Mouse (Mus musculus): Measurements from ENCODE around the gene Cul1. TPM values are rescaled to one million over a fixed set of nuclear protein-coding genes. Genes with fewer than 3 reads are reported as not detected.
"Not testable (repeated sequence)": the region's sequence is repeated elsewhere in the genome, so short reads cannot be mapped to it uniquely, and the experiment has no call there.

Gene Cul1
- polyA plus RNA-seq, 1 experiment from 2014 or later: 205 TPM

GRCm38 (mm10) chr6:47432795-47433194 lies 20.4 kb upstream of the Cul1 start:
- not testable (repeated sequence) for H3K4me1 ChIP-seq (ENCODE audit: control insufficient read depth, insufficient read depth, low read length); ATAC-seq (ENCODE audit: low FRiP score); H3K27me3 ChIP-seq (ENCODE audit: control insufficient read depth, insufficient read depth, low read length); H3K9ac ChIP-seq (ENCODE audit: low read length); H3K9me3 ChIP-seq (ENCODE audit: control insufficient read depth, low read length); DNase-seq (ENCODE audit: low spot score, missing footprints); H3K4me3 ChIP-seq (ENCODE audit: low read depth, low read length); H3K4me2 ChIP-seq; H3K27ac ChIP-seq (ENCODE audit: low read depth, low read length); H3K36me3 ChIP-seq (ENCODE audit: control insufficient read depth, insufficient read depth, low read length)
- WGBS: 92% methylated on average over 9 of the region's 12 CpGs

- Histone ChIP-seq H3K27me3 (ENCODE audit: control insufficient read depth, insufficient read depth, low read length) (no peaks in the 10 kb centered on the region), H3K4me2 (no peak overlapping the region), H3K9ac (ENCODE audit: low read length) (no peak overlapping the region), H3K9me3 (ENCODE audit: control insufficient read depth, low read length) (no peaks in the 10 kb centered on the region), H3K27ac (ENCODE audit: low read depth, low read length) (no peak overlapping the region), H3K4me3 (ENCODE audit: low read depth, low read length) (no peak overlapping the region), H3K36me3 (ENCODE audit: control insufficient read depth, insufficient read depth, low read length) (no peaks in the 10 kb centered on the region), H3K4me1 (ENCODE audit: control insufficient read depth, insufficient read depth, low read length) (no peaks in the 10 kb centered on the region)
- 83% methylated on average over 2 of the region's 2 CpGs for WGBS
- DNase-seq (ENCODE audit: low spot score, missing footprints): no peak
- ATAC-seq (ENCODE audit: low FRiP score): no peak
These were observed 13.1 kb upstream of the Cul1 start for GRCm38 (mm10) chr6:47440080-47440479.

- H3K9me3 ChIP-seq (ENCODE audit: control insufficient read depth, low read length): no peaks in the 10 kb centered on the region
- no peak overlapping the region for H3K4me2 ChIP-seq
- H3K4me1 ChIP-seq (ENCODE audit: control insufficient read depth, insufficient read depth, low read length): no peaks in the 10 kb centered on the region
- no peaks in the 10 kb centered on the region for H3K27me3 ChIP-seq (ENCODE audit: control insufficient read depth, insufficient read depth, low read length)
- ATAC-seq (ENCODE audit: low FRiP score) (no peak), DNase-seq (ENCODE audit: low spot score, missing footprints) (no peak)
- H3K4me3 ChIP-seq (ENCODE audit: low read depth, low read length): no peak overlapping the region
- 90% methylated on average over 1 of the region's 1 CpGs for whole genome bisulfite sequencing
- H3K36me3 ChIP-seq (ENCODE audit: control insufficient read depth, insufficient read depth, low read length): no peaks in the 10 kb centered on the region
- H3K9ac ChIP-seq (ENCODE audit: low read length): no peak overlapping the region
- H3K27ac ChIP-seq (ENCODE audit: low read depth, low read length): no peak overlapping the region
These were observed 5.5 kb upstream of the Cul1 start for GRCm38 (mm10) chr6:47447658-47448057.

GRCm38 (mm10) chr6:47453522-47454130 lies 428 bp downstream of the Cul1 start:
- no peak for DNase-seq (ENCODE audit: low spot score, missing footprints)
- 1% methylated on average over 42 of the region's 42 CpGs for WGBS
- Histone ChIP-seq H3K9me3 (ENCODE audit: control insufficient read depth, low read length) (no peaks in the 10 kb centered on the region), H3K9ac (ENCODE audit: low read length) (peak overlapping the region; percentile 99), H3K27me3 (ENCODE audit: control insufficient read depth, insufficient read depth, low read length) (no peaks in the 10 kb centered on the region), H3K4me1 (ENCODE audit: control insufficient read depth, insufficient read depth, low read length) (peaks cover 9% of the 10 kb centered on the region), H3K4me3 (ENCODE audit: low read depth, low read length) (peak overlapping the region; percentile 98), H3K4me2 (peak overlapping the region; percentile 78), H3K27ac (ENCODE audit: low read depth, low read length) (peak overlapping the region; percentile 97), H3K36me3 (ENCODE audit: control insufficient read depth, insufficient read depth, low read length) (no peaks in the 10 kb centered on the region)
- peak; percentile 78 for ATAC-seq (ENCODE audit: low FRiP score)

DNA sequence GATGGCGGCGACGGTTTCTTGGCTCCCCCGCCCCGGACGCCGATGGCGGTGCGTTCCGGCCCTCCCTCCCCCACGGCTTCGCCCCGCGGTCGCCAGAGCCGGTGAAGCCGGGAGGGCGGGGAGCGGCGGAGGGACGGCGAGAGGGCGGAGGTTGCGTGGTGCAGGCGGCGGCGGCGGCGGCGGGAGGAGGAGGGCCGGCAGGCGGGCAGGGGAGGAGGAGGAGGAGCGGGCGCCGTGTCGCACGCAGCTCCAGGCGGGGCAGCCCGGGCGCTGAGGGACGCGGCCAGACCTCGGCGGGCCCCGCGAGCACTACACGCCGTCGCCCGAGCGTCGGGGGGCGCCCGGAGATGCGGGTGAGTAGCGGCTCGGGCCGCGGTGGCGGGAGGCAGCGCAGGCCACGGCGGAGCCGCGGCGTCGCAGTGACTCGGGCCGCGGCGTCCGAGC lies 955 bp downstream of the Cul1 start:
- DNase-seq (ENCODE audit: low spot score, missing footprints) (peak; percentile 98), ATAC-seq (ENCODE audit: low FRiP score) (peak; percentile 90)
- H3K4me1 ChIP-seq (ENCODE audit: control insufficient read depth, insufficient read depth, low read length): peaks cover 9% of the 10 kb centered on the region
- peak overlapping the region; percentile 78 for H3K4me2 ChIP-seq
- WGBS: 0% methylated on average over 25 of the region's 72 CpGs
- peak overlapping the region; percentile 97 for H3K27ac ChIP-seq (ENCODE audit: low read depth, low read length)
- H3K9me3 ChIP-seq (ENCODE audit: control insufficient read depth, low read length): no peaks in the 10 kb centered on the region
- no peaks in the 10 kb centered on the region for H3K27me3 ChIP-seq (ENCODE audit: control insufficient read depth, insufficient read depth, low read length)
- no peaks in the 10 kb centered on the region for H3K36me3 ChIP-seq (ENCODE audit: control insufficient read depth, insufficient read depth, low read length)
- H3K4me3 ChIP-seq (ENCODE audit: low read depth, low read length): peak overlapping the region; percentile 98
- peak overlapping the region; percentile 99 for H3K9ac ChIP-seq (ENCODE audit: low read length)

DNA sequence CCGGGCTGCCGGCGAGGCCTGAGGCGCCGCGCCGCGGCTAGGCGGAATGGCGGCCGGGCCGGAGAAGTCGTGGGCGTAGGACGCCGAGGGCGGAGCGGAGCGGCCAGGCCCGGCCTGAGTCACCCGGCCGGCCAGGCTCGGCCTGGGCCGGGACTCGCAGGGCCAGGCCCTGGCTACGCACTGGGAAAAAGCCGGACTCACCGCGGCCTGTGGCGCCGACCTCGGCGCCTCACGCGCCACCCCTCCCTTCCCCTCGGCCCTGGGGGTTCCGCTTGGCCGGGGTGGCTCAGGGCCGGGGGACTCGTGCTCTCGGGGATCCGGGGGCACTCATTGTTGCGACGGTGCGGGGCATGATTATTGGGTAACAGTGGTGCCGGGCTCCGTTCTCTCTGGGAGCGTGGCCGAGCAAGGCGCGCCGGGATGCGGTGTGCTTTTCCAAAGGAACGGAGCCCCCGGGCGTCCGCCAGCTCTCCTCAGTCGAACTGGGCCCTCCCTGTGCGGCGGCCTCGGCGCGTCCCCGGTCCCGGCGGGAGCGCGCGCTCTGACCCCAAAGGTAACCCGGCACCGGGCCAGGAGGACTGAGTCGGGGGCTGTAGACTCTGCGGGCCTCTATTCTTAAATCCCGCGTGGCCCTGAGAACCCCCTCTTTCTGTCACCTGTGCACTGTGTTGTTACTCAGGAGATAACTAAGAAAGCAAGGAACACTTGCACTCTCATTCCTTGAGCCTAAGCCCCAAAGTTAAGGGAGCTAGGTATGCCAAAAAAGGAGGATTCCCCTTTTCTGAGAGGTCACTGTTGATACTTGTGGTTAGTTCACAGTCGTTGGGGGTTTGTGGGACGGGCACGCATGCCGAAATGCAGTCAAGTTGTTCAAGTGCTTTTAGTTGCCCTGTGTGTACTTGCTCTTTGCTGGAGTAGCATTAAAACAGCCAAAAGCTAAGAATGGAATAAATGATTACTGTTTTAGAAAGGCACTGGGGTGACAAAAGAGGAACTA lies 1.7 kb downstream of the Cul1 start:
- H3K9ac ChIP-seq (ENCODE audit: low read length): peak overlapping the region; percentile 99
- under 1% methylated on average over 65 of the region's 79 CpGs for WGBS
- H3K4me3 ChIP-seq (ENCODE audit: low read depth, low read length): peak overlapping the region; percentile 98
- DNase-seq (ENCODE audit: low spot score, missing footprints): peak; percentile 98
- no peaks in the 10 kb centered on the region for H3K9me3 ChIP-seq (ENCODE audit: control insufficient read depth, low read length)
- no peaks in the 10 kb centered on the region for H3K36me3 ChIP-seq (ENCODE audit: control insufficient read depth, insufficient read depth, low read length)
- peak; percentile 84 for ATAC-seq (ENCODE audit: low FRiP score)
- H3K4me2 ChIP-seq: peak overlapping the region; percentile 78
- no peaks in the 10 kb centered on the region for H3K27me3 ChIP-seq (ENCODE audit: control insufficient read depth, insufficient read depth, low read length)
- peak overlapping the region; percentile 97 for H3K27ac ChIP-seq (ENCODE audit: low read depth, low read length)
- peaks cover 9% of the 10 kb centered on the region for H3K4me1 ChIP-seq (ENCODE audit: control insufficient read depth, insufficient read depth, low read length)

GRCm38 (mm10) chr6:47455843-47456242 lies 2.6 kb downstream of the Cul1 start:
- peaks cover 9% of the 10 kb centered on the region for H3K4me1 ChIP-seq (ENCODE audit: control insufficient read depth, insufficient read depth, low read length)
- H3K9ac ChIP-seq (ENCODE audit: low read length): peak overlapping the region; percentile 99; the same call in 1 of the 2 replicates
- H3K27me3 ChIP-seq (ENCODE audit: control insufficient read depth, insufficient read depth, low read length): no peaks in the 10 kb centered on the region
- no peaks in the 10 kb centered on the region for H3K36me3 ChIP-seq (ENCODE audit: control insufficient read depth, insufficient read depth, low read length)
- H3K9me3 ChIP-seq (ENCODE audit: control insufficient read depth, low read length): no peaks in the 10 kb centered on the region
- DNase-seq (ENCODE audit: low spot score, missing footprints) (peak; percentile 83), ATAC-seq (ENCODE audit: low FRiP score) (no peak)
- WGBS: 98% methylated on average over 1 of the region's 1 CpGs
- peak overlapping the region; percentile 98 for H3K4me3 ChIP-seq (ENCODE audit: low read depth, low read length)
- H3K27ac ChIP-seq (ENCODE audit: low read depth, low read length): no peak overlapping the region
- peak overlapping the region; percentile 78 for H3K4me2 ChIP-seq

DNA sequence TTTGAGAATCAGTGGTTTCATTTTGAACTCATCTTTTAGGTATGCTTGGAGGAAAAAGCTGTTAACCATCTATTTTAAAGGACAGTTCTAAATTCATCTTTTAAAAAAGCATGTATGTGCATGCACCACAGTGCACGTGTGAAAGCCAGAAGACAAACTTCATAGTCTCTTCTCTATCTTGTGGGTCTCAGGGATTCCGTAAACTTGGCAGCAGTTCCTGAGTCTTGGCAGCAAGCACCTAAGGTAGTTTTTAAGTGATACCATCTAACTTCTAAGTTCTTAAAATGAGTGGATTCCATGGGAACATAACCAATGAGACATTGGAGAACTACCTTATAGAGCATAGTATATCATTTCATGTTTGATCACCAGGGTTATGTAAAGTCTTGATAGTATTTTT lies 3.7 kb downstream of the Cul1 start:
- no peak overlapping the region for H3K27ac ChIP-seq (ENCODE audit: low read depth, low read length)
- no peak overlapping the region for H3K4me3 ChIP-seq (ENCODE audit: low read depth, low read length)
- ATAC-seq (ENCODE audit: low FRiP score) (no peak), DNase-seq (ENCODE audit: low spot score, missing footprints) (no peak)
- H3K27me3 ChIP-seq (ENCODE audit: control insufficient read depth, insufficient read depth, low read length): no peaks in the 10 kb centered on the region
- H3K9ac ChIP-seq (ENCODE audit: low read length): no peak overlapping the region
- H3K4me2 ChIP-seq: no peak overlapping the region
- 86% methylated on average over 2 of the region's 2 CpGs for WGBS
- H3K36me3 ChIP-seq (ENCODE audit: control insufficient read depth, insufficient read depth, low read length): no peaks in the 10 kb centered on the region
- no peaks in the 10 kb centered on the region for H3K9me3 ChIP-seq (ENCODE audit: control insufficient read depth, low read length)
- H3K4me1 ChIP-seq (ENCODE audit: control insufficient read depth, insufficient read depth, low read length): peaks cover 9% of the 10 kb centered on the region

DNA sequence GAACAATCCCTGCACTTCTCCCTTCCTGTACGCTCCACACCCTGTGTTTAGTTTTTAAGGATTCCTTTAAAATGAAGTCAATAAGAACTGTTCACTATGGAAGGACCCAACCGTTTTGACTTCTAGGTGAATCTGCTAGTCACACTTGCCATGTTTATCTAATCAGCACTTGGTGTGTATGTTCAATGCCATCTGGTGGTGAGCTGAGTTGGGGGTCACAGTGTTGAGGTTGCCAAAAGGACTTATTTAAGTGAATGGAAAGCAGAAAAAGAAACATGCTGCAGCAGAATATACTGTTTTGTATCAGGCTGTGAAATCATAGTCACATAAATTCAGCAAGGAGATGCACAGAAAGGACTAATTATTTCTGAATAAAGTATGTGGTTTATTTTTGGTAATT lies 12.2 kb downstream of the Cul1 start:
- Histone ChIP-seq H3K27ac (ENCODE audit: low read depth, low read length) (no peak overlapping the region), H3K9ac (ENCODE audit: low read length) (no peak overlapping the region), H3K4me3 (ENCODE audit: low read depth, low read length) (no peak overlapping the region), H3K4me2 (no peak overlapping the region), H3K36me3 (ENCODE audit: control insufficient read depth, insufficient read depth, low read length) (no peaks in the 10 kb centered on the region), H3K27me3 (ENCODE audit: control insufficient read depth, insufficient read depth, low read length) (no peaks in the 10 kb centered on the region), H3K4me1 (ENCODE audit: control insufficient read depth, insufficient read depth, low read length) (no peaks in the 10 kb centered on the region), H3K9me3 (ENCODE audit: control insufficient read depth, low read length) (no peaks in the 10 kb centered on the region; the same call in 1 of the 2 replicates)
- no peak for ATAC-seq (ENCODE audit: low FRiP score)
- peak; percentile 81 for DNase-seq (ENCODE audit: low spot score, missing footprints)
- 82% methylated on average over 2 of the region's 2 CpGs for WGBS

Measured in midbrain, embryonic 11.5 days (tissue).